Mouse (Mus musculus) liver, adult (tissue): ENCODE measurements at regions not wholly inside any gene's neighbourhood (a gene's known extent, or its start where the extent isn't known, plus 50 kb on each side); places are given as distances from the start of the nearest gene placed in this dataset.

Experiments used
- GATA4 ChIP-seq: IDR thresholded peaks from 2 replicates; pipeline ENCODE4 v1.6.1; 2014; ENCODE audit warnings: mild to moderate bottlenecking, low read length; ENCODE audit not compliant: insufficient replicate concordance

DNA sequence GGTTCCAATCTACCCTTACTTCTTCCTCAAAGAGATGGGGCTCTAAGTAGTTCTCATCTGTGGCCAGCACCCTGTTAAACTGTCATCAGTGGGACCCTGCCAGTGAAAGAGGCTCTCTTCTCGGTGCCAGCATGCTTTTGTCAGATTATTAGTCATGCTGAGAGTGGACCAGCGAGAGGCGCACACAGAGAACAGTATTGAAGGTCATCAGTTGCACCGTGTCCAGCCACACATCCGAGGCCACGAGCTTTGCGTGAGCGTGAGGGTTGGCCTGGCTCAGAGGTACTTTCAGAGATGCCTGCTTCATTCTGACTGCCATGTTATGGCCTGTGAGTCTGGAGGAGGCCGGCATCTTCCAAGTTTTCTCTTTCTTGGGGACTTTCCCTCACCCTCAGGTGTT, 306.0 kb upstream of the Zfp637 start:
- TF ChIP-seq GATA4: no peak

DNA sequence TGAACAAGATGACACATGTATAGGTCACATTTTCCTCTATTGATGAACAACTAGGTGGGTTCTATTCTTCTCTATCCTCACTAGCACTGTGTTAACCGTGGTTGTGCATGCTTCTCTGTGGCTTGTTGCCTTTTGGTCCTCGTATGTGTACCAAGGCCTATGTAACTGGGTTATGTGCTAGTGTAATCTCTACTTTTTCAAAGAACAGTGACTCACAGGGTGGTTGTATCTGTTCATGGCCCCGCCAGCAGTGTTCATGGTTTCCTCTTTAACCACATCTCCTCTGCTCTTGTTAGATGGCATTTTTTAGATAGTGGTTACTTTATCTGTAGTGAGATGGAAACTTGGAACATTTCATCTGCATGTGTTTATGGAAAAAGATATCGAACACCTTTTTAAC, 304.9 kb upstream of the Zfp637 start:
- no peak for TF ChIP-seq GATA4

DNA sequence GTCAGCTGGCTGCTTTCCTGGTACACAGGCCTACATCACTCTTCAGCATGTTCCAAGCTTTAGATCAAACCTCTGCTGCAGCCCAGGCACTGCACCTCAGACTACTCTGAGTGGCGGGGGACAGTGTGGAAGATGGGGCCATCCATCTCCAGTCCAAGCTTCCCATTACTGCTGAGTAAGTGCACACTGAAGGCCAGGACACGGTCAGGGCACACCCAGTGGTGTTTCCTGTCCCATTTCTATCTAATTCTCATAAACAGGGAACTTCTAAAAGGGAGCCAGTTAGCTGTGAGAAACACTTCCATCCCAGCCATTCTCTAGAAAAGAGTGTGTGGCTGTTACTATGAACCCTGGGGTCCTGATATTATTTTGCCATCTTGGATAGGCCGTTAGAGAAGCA, 298.5 kb upstream of the Zfp637 start:
- TF ChIP-seq GATA4: no peak

DNA sequence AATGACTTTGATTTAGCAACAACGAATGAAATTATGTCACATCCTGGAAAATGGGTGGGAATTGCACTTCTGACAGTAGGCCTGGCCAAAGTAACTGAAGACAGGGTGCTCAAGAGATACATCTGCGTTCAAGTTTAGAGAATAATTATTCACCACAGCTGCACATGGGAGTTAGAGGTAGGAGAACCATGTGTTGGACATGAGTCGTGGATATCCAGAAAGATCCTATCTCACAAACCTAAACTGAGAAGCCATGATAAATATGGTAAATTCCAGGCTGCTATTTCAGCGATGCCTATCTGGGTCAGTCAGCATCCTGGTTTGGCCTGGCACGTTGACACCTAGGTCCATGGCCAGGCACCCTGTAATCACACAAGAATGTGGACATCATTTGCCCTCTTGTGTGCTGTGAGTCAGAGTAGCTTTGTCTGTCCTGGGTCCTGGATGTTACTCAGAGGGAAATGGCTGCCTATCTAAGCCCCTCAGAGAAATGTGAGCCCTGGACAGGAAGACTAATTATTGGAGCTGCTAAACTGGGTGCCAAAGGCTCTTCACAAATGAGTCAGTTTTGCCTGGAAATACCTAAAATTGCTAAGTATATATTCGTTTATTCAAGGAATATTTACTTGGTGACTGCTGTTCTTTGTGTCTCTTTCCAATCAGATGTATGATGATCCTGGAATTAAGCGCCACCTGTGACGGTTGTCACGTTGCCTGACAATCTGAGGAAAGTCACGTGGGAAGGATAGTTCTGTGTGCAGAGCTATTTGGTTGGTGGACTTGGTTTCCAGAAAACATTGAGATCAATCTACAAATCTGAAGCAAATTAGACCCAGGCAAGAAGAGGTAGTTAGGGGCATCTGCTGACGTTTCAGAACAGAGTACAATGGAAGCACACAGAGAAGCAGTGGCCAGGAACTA, 296.4 kb upstream of the Zfp637 start:
- TF ChIP-seq GATA4: no peak

DNA sequence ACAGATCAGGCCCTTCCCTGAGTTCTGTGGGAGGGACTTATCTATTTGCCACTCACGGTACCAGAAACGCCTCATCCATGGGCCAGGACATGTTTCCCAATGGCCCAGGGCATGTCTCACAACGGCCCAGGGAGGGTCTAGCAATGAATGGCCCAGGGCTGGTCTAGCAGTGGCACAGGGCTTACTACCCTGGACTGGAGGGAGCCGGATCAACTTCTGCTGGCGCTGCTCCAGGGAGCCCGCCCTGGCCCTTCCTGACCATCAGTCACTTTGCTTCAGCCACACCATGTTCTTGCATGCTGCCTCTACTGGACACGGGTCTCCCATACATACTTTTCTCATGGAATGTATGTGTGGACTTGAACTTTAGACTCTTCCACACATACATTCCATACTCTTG, 290.1 kb upstream of the Zfp637 start:
- no peak for TF ChIP-seq GATA4

DNA sequence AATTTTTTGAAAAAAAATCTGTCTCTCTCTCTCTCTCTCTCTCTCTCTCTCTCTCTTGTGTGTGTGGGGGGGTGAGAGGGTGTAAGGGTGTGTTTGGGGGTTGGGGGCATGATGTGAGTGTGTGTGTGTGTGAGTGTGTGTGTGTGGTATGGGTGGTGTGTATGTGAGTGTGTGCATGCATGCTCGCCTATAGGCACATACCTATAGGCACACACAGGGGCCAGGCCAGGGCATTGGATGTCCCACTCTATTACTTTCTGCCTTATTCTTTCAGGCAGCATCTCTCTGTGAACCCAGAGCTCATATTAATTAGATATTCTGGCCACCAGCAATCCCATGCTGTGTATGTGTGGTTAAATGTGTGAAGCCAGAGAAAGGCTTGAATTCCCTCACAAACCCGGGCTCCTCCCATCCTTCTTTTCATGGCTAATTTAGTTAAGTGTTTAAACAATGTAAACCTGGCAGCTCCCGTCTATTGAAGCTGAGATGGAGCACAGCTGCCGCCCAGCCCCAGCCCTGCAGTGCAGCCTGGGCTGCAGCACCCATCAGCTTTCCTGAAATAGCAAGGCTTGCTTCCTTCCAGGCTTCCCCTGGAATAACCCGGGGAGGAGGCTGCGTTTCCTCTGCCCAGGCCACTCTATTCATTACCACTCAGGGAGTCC, 288.8 kb upstream of the Zfp637 start:
- TF ChIP-seq GATA4: no peak

DNA sequence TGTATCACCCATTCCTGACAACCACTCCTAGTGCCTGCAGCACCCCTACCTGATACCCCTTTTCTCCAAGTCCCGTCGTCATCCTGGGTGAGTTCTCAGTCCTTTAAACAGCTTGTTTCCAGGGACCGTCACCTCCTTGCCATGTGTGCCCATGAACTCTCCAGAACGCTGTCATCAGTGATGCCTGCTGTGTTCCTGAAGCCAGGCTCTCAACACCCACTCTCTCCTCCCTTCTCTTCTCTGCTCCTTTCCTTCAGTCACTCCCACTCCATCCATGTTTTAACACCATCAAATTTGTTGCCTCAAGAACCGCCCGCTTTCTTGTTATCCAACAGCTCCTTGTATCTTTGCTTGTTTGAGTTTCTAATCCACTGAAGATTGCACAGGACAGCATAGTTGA, 277.8 kb upstream of the Zfp637 start:
- TF ChIP-seq GATA4: no peak

DNA sequence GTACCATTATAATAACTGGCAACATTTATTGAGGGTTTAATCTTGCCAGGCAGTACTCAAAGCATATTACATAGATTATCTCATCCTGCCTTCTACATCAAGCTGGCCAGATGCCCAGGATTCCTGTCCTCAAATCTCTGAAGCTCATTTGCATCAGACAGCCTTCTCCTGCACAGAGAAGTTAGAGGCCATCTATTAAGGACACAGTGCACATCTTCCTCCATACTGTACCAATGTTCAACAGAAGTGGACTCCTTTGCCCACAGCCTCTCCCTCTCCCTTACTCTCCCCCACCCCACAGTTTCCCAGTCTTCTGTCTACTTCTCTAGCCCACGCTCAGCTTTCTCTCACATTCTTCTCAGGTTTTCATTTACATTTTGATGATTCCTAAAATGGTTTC, 277.3 kb upstream of the Zfp637 start:
- no peak for TF ChIP-seq GATA4

GRCm38 (mm10) chr6:117566786-117567185, 274.2 kb upstream of the Zfp637 start:
- TF ChIP-seq GATA4: no peak

GRCm38 (mm10) chr6:117567691-117568090, 273.3 kb upstream of the Zfp637 start:
- no peak for TF ChIP-seq GATA4

- no peak for TF ChIP-seq GATA4
Observed at GRCm38 (mm10) chr6:117569576-117570326, 271.2 kb upstream of the Zfp637 start.

GRCm38 (mm10) chr6:117570346-117570745, 270.6 kb upstream of the Zfp637 start:
- no peak for TF ChIP-seq GATA4

GRCm38 (mm10) chr6:117570791-117571190, 270.2 kb upstream of the Zfp637 start:
- TF ChIP-seq GATA4: no peak

- TF ChIP-seq GATA4: no peak
Observed at GRCm38 (mm10) chr6:117572006-117572405, 269.0 kb upstream of the Zfp637 start.

DNA sequence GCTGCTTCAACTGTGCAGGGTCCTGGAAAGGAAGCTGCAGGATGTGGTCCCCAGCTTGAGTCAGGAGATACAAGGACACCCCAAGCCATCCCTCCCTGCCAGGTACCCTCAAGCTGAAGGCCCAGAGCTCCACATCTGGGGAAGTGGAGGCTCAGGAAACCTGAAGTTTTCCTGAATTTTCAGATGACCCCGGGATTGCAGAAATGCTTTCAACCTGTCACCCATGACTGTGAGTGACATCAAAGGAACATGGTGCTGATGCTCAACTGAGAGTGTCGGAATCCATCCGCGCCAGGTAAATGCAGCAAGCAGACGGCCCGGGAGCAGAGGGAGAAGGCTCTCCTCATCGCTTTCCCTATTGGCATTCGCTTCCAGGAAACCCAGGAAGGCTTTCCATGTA, 267.6 kb upstream of the Zfp637 start:
- no peak for TF ChIP-seq GATA4

DNA sequence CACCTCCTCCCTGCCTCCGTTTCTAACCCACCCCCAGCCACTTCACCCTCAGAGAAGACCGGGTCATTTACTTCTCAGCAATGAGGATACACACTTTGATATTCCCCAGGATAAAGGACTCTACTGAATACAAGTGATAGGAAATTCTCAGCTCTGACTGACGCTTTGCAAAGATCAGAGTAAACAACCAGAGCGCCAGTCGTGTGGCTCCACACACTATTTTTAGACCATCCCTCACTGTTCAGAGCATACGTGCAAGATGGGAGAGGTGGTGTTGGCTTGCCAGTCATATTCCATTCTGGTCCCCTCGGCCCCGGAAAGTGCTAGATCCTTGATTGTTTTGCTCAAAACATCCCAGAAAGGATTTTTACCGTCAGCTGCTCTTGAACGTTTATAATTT, 266.8 kb upstream of the Zfp637 start:
- TF ChIP-seq GATA4: no peak
